Mouse (Mus musculus) liver, postnatal 0 days (tissue): ENCODE data around the gene Cxcl16. TPM values are rescaled to one million over a fixed set of nuclear protein-coding genes. Genes with fewer than 3 reads are reported as not detected.
A peak's percentile ranks its signal among the peaks of the same experiment; 100 is the strongest.
"Not testable (repeated sequence)": the region's sequence is repeated elsewhere in the genome, so short reads cannot be mapped to it uniquely, and the experiment has no call there.

Source experiments
- ATAC-seq: fragments of 200-750 bp; cut with Nextera tagmentation; 2 replicates; pipeline ENCODE4 v1.8.0; 2017; ENCODE audit warnings: mild to moderate bottlenecking, moderate library complexity
- DNase-seq: peaks from one replicate; pipeline ENCODE4 v3.0.0-alpha.2; 2016
- H3K27ac ChIP-seq: fragments of 300-500 bp; sonication (generic); 2 replicates; pipeline ENCODE4 v1.5.1; 2014; ENCODE audit warnings: antibody characterized with exemption, moderate library complexity, mild to moderate bottlenecking, low read depth
- H3K27me3 ChIP-seq: fragments of 300-500 bp; sonication (generic); 2 replicates; pipeline ENCODE4 v1.6.1; 2014; ENCODE audit warnings: low read length, control low read depth, mixed read lengths; ENCODE audit not compliant: insufficient read depth
- H3K36me3 ChIP-seq: fragments of 300-500 bp; sonication (generic); replicated peaks from 2 replicates; pipeline ENCODE4 v1.6.1; 2014; ENCODE audit warnings: mild to moderate bottlenecking, control low read depth, low read length, moderate library complexity, mixed read lengths; ENCODE audit not compliant: insufficient read depth
- H3K4me1 ChIP-seq: fragments of 300-500 bp; sonication (generic); 2 replicates; pipeline ENCODE4 v1.6.1; 2014; ENCODE audit warnings: antibody characterized with exemption, mild to moderate bottlenecking, control low read depth; ENCODE audit not compliant: insufficient read depth
- H3K4me2 ChIP-seq: fragments of 300-500 bp; sonication (generic); 2 replicates; pipeline ENCODE4 v1.6.1; 2014; ENCODE audit warnings: low read depth, mild to moderate bottlenecking, low read length, moderate library complexity, mixed read lengths
- H3K4me3 ChIP-seq: fragments of 300-500 bp; sonication (generic); 2 replicates; pipeline ENCODE4 v1.5.1; 2014; ENCODE audit warnings: low read depth, low read length
- H3K9ac ChIP-seq: fragments of 300-500 bp; sonication (generic); replicated peaks from 2 replicates; pipeline ENCODE4 v1.6.1; 2014; ENCODE audit warnings: mild to moderate bottlenecking, moderate library complexity
- H3K9me3 ChIP-seq: fragments of 300-500 bp; sonication (generic); 2 replicates; pipeline ENCODE4 v1.6.1; 2016; ENCODE audit warnings: mild to moderate bottlenecking, control low read depth, low read length, mixed read lengths
- CTCF ChIP-seq: sonication (generic); IDR thresholded peaks from 2 replicates; pipeline ENCODE4 v1.5.1; 2016; ENCODE audit warnings: antibody characterized with exemption, low read depth
- EP300 ChIP-seq: IDR thresholded peaks from 2 replicates; pipeline ENCODE4 v1.6.1; 2016; ENCODE audit warnings: antibody characterized with exemption, low read depth, mild to moderate bottlenecking
- WGBS: fragments of 180-500 bp; shearing (Covaris S2); extraction: QIAGEN DNeasy Blood & Tissue Kit; methylation state at CpG from one replicate; pipeline ENCODE4 v1.1.7; 2014; ENCODE audit not compliant: insufficient replicate concordance; 5-methylcytosine and 5-hydroxymethylcytosine counted together
- polyA plus RNA-seq: library from polyadenylated mRNA; unstranded; fragments of >200 nt; fragmentation: Nextera tagmentation; extraction: Ambion mirVana; gene quantifications from 2 replicates; pipeline ENCODE4 v1.2.1, GENCODE M21; 2015

Gene Cxcl16
- polyA plus RNA-seq, 1 experiment from 2014 or later = 9.2 TPM

DNA sequence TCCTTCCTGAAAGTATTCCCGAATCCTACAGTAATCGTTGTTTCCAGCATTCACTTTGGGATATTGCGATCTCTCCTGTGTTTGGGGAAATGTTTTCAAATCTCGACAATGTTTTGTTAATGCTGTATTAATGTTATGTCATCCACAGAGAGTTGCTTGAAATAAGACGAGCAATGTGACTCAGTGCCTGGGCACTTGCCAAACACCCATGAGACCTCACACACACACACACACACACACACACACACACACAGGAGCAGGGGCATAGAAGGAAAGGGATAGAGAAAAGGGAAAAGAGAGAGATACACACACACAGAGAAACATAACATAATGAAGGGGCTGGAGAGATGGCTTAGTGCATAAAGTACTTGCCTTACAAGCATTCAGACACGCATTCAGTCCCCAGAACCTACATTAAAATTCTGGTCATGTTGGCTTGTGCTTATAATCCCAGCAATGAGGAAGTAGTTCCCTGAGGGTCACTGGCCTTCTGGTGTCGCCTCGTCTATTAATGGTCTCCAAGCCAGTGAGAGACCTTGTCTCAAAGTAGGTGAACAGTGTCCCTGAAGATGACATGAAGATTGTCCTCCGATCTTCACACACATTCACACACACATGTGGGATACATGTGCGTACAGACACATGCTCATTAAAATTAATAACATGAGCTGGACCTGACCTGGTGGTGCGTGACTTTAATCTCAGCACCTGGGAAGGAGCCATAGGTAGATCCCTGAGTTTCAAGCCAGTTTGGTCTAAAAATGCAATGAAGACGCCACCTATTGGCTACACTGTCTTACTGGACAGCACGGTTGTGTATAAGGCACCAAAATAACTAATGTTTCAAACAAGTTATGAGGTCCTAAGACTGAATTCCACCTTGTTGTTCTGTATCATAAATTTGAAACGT, 40.0 kb upstream of the Cxcl16 start:
- Histone ChIP-seq H3K36me3 (no peaks in the 10 kb centered on the region), H3K4me2 (no peak overlapping the region), H3K9me3 (no peaks in the 10 kb centered on the region), H3K4me1 (0 out of 2 replicates have a peak, but pooled peaks cover 11% of the 10 kb centered on the region), H3K4me3 (no peak overlapping the region), H3K27ac (no peak overlapping the region), H3K9ac (no peak overlapping the region), H3K27me3 (no peaks in the 10 kb centered on the region)
- TF ChIP-seq EP300 (no peak), CTCF (peak; percentile 57)
- DNase-seq (no peak), ATAC-seq (no peak)
- 65% methylated on average over 14 of the region's 14 CpGs for WGBS

DNA sequence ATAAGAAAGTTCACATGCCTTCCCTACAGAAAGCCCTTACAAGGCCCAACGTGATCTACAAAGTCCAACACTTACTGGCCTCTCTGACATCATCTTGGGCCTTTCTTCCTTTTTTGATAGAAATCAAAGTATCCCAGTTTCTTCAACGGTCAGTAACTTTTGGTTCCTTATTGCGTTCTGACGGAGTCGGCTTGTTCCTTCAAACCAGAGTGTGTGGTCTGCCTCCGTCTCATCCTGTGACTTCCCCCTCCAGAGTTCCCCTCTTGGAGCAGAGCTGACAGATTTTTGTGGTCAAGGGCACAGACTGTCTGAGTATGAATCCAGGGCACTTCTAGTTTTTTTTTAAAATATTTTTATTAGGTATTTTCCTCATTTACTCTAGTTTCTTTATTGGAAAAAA, 29.9 kb upstream of the Cxcl16 start:
- Histone ChIP-seq H3K4me2 (no peak overlapping the region), H3K4me1 (no peaks in the 10 kb centered on the region), H3K9ac (no peak overlapping the region), H3K27ac (no peak overlapping the region), H3K4me3 (no peak overlapping the region), H3K36me3 (no peaks in the 10 kb centered on the region), H3K27me3 (no peaks in the 10 kb centered on the region), H3K9me3 (no peaks in the 10 kb centered on the region)
- WGBS = 25% methylated on average over 6 of the region's 6 CpGs
- DNase-seq (no peak), ATAC-seq (peak; percentile 51; the same call in 1 of the 2 replicates)
- TF ChIP-seq EP300 (no peak), CTCF (no peak)

- Histone ChIP-seq H3K27me3 (no peaks in the 10 kb centered on the region), H3K4me1 (no peaks in the 10 kb centered on the region), H3K36me3 (no peaks in the 10 kb centered on the region), H3K4me2 (no peak overlapping the region), H3K9ac (no peak overlapping the region), H3K27ac (peak overlapping the region; percentile 67; the same call in 1 of the 2 replicates), H3K4me3 (no peak overlapping the region), H3K9me3 (no peaks in the 10 kb centered on the region)
- no peak for TF ChIP-seq CTCF
- no peak for TF ChIP-seq EP300
- ATAC-seq (no peak), DNase-seq (no peak)
- 72% methylated on average over 3 of the region's 3 CpGs for WGBS
Observed at GRCm38 (mm10) chr11:70489138-70489537, 29.4 kb upstream of the Cxcl16 start.

- ATAC-seq = no peak
Observed at GRCm38 (mm10) chr11:70487816-70488215, 28.0 kb upstream of the Cxcl16 start.

GRCm38 (mm10) chr11:70485498-70485897, 25.7 kb upstream of the Cxcl16 start:
- Histone ChIP-seq H3K4me3 (no peak overlapping the region), H3K27ac (no peak overlapping the region), H3K4me2 (no peak overlapping the region), H3K9ac (no peak overlapping the region), H3K36me3 (no peaks in the 10 kb centered on the region), H3K4me1 (no peaks in the 10 kb centered on the region), H3K27me3 (no peaks in the 10 kb centered on the region), H3K9me3 (no peaks in the 10 kb centered on the region)
- DNase-seq = no peak
- ATAC-seq = no peak
- 48% methylated on average over 2 of the region's 2 CpGs for WGBS
- TF ChIP-seq CTCF = no peak
- no peak for TF ChIP-seq EP300

More at GRCm38 (mm10) chr11:70487816-70488215, 28.0 kb upstream of the Cxcl16 start:
- no peak overlapping the region for H3K4me2 ChIP-seq
- no peak for DNase-seq
- H3K9ac ChIP-seq = no peak overlapping the region
- 42% methylated on average over 4 of the region's 4 CpGs for WGBS
- no peaks in the 10 kb centered on the region for H3K4me1 ChIP-seq
- no peak overlapping the region for H3K27ac ChIP-seq
- TF ChIP-seq EP300 (no peak), CTCF (no peak)
- no peaks in the 10 kb centered on the region for H3K9me3 ChIP-seq
- H3K36me3 ChIP-seq = no peaks in the 10 kb centered on the region
- H3K4me3 ChIP-seq = no peak overlapping the region
- no peaks in the 10 kb centered on the region for H3K27me3 ChIP-seq

DNA sequence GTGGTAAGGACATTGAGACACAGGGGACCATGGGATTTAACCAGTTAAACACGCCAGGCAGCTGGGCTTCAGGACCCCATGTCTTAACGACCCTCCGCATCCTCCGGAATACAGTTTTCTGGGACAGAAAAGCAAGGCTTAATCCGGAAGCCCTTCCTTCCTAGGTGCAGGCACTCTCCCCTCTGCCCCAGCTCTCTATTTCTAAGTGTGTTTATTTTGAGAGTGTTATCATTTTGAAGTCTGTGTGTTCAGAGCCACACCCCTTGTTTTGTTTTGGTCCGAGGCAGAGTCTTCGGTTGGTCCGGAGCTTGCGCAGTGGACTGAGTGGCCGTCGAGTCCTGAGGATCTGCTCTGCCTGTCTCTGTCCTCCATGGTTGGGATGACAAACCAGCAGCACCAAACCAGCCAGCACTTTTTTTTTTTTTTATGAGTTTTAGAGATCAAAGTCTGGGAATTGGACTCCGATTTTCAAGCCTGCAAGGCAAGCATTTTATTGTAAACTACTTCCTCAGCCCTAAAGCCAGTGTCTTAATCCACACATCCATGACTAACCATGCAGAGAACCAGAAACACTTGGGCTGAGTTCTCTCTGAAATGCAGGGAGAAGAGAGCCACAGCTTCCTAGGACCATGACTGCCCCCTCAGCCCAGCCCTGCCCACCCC, 15.2 kb upstream of the Cxcl16 start:
- no peak overlapping the region for H3K4me3 ChIP-seq
- H3K4me1 ChIP-seq = no peaks in the 10 kb centered on the region
- ATAC-seq (no peak), DNase-seq (no peak)
- 65% methylated on average over 12 of the region's 12 CpGs for WGBS
- no peak for TF ChIP-seq CTCF
- no peak for TF ChIP-seq EP300
- no peak overlapping the region for H3K4me2 ChIP-seq
- no peak overlapping the region for H3K9ac ChIP-seq
- no peak overlapping the region for H3K27ac ChIP-seq
- no peaks in the 10 kb centered on the region for H3K9me3 ChIP-seq
- no peaks in the 10 kb centered on the region for H3K27me3 ChIP-seq
- H3K36me3 ChIP-seq = no peaks in the 10 kb centered on the region

GRCm38 (mm10) chr11:70473291-70473690, 13.5 kb upstream of the Cxcl16 start:
- not testable (repeated sequence) for H3K27ac ChIP-seq, ATAC-seq, H3K36me3 ChIP-seq, H3K4me2 ChIP-seq, H3K4me1 ChIP-seq, H3K4me3 ChIP-seq, H3K9ac ChIP-seq, DNase-seq, H3K27me3 ChIP-seq, H3K9me3 ChIP-seq
- WGBS = 78% methylated on average over 5 of the region's 5 CpGs
